Mouse (Mus musculus): Measurements from ENCODE around the gene Pgp.

The Pgp gene

GRCm38 (mm10) chr17:24485090-24485860 lies 15.1 kb downstream of the Pgp start:
- DNase-seq, result peak; percentile 78

DNA sequence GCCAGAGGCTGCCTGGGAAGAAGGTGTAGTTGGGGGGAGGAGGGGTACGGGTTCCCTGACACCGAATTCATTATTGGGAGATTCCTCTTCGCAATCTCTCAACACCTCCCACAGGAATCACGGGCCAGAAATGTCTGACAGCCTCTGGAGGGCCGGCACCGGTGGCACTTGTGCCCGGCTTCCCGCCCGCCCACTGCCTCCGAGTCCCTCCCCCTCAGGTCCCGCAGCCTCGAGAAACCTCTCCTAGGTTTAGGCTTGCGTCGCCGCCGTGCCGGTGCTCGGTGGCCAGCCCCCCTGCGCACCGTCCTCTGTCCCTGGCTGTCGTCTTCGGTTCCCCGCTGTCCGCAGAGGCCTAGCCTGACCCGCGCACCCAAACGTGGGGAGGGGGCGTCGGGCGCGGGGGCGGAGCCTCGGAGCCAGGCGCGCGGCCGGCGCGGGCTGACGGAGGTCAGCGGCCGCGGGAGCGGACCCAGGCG lies 18.0 kb downstream of the Pgp start, which contains the start of gene Caskin1:
Gene Caskin1, plus strand, starts transcription at position 416 of the 476 bp plus-strand sequence.
- DNase-seq, result no peak

DNA sequence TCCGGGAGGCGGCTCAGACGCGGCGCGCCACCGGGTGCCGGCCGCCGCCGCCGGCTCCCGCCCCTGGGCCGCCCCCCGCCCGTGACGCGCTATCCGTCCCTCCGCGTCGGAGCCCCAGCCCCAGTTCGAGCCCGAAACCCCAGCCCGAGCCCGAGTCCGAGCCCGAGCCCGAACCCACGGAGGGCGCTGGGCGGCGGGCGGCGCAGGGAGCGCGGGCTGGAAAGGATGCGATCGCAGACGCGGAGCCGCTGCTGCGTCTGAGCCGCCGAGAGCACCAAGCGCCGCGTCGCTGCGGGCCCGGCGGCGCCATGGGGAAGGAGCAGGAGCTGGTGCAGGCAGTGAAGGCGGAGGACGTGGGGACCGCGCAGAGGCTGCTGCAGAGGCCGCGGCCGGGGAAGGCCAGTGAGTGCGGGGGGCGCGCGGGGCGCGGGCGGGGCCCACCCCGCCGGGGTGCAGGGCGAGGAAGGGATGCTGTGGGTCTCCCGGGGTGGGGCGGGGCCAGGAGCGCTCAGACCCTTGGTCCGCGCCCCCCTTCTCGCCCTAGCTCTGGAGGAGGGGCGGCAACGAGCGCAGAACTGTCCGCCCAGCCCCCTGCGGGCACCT lies 18.6 kb downstream of the Pgp start:
- peak; percentile 61 for DNase-seq

- peak; percentile 13 for DNase-seq
Observed at GRCm38 (mm10) chr17:24489265-24490030, 19.3 kb downstream of the Pgp start.

GRCm38 (mm10) chr17:24490399-24490798 lies 20.2 kb downstream of the Pgp start:
- DNase-seq, result peak; percentile 56

GRCm38 (mm10) chr17:24494627-24495335 lies 24.6 kb downstream of the Pgp start:
- peak; percentile 62 for DNase-seq

DNA sequence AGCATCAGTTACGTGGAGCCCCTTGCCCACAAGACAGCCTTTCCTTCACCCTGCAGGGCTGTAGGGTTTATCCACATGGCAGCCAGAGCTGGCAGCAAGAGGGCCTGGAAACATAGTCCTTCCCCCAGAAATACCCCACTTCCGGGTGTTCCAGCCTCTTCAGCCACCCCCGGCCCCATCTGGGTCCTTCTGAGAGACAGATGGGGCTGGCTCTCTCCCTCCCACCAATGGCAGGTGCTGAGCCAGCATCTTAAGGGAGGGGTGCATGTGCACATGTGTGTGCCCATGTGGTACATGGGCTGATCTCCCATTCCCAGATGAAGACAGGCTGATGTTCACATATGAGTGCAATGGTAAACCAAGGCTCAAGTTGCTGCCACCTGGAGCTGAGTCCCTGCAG lies 25.3 kb downstream of the Pgp start:
- peak; percentile 2 for DNase-seq

GRCm38 (mm10) chr17:24496026-24496425 lies 25.8 kb downstream of the Pgp start:
- no peak for DNase-seq

DNA sequence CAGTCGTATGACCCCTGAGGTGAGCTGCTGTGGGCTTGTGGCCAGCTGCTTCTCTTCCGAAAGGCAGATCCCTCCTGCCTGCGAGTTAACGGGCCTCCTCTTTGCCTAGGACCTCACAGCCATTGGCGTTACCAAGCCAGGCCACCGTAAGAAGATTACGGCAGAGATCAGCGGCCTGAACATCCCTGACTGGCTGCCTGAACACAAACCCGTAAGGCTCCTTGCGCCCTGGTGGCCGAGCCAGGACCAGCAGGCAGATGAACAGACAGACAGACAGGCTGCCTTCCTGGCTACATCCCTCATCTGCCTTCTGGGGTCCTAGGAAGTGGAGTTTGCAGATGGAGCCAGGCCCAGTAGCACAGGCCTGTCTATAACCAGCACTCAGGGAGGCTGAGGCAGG lies 32.0 kb downstream of the Pgp start:
- DNase-seq, result peak; percentile 12

GRCm38 (mm10) chr17:24504085-24504484 lies 33.9 kb downstream of the Pgp start:
- DNase-seq, result peak; percentile 7

DNA sequence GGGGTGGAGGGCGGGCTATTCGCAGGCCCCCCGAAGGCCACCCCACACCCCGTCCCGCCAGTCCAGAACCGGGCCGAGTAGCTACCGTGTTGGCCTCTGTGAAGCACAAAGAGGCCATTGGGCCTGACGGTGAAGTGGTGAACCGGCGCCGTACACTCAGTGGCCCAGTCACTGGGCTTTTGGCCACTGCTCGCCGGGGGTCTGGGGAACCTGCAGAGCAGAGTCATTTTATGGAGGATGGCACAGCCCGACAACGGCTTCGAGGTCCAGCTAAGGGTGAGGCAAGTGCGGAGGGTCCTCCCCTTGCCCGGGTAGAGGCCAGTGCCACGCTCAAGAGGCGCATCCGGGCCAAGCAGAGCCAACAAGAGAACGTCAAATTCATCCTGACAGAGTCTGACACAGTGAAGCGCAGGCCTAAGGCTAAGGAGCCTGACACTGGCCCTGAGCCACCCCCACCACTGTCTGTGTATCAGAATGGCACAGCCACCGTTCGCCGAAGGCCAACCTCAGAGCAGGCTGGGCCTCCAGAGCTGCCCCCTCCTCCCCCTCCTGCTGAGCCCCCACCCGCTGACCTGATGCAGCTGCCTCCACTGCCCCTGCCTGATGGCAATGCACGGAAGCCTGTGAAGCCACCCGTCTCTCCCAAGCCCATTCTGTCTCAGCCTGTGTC lies 35.2 kb downstream of the Pgp start:
- DNase-seq, result peak; percentile 9

GRCm38 (mm10) chr17:24506332-24507070 lies 36.3 kb downstream of the Pgp start:
- DNase-seq, result peak; percentile 43

DNA sequence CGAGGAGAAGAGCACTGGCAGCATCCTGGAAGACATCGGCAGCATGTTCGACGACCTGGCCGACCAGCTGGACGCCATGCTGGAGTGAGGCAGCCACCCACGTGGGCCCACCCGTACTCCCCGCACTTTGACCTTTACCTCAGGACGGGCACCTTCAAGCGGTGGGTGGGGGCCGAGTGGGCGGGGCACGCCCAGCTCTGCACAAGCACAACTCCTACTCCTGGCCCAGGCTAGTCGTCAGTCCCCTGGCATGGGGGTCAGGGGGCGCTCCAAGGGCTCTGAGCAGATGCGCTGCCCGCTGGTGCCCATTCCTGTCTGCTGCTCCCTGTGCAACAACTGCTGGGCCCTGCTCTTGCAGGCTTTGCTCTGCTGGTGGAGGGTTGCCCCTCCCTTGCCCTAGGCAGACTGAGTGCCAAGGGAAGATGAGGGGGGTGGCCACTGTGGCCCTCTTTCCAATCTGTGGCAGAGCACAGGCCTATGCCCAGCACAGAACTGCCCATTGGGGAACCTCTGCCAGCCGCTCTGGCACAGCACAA lies 37.0 kb downstream of the Pgp start:
- peak; percentile 23 for DNase-seq

- peak; percentile 33 for DNase-seq
Observed at GRCm38 (mm10) chr17:24507806-24508460, 37.7 kb downstream of the Pgp start.

- DNase-seq, result peak; percentile 63
Observed at GRCm38 (mm10) chr17:24513609-24514008, 43.4 kb downstream of the Pgp start.

GRCm38 (mm10) chr17:24514270-24515257 lies 44.4 kb downstream of the Pgp start:
- DNase-seq, result no peak

DNA sequence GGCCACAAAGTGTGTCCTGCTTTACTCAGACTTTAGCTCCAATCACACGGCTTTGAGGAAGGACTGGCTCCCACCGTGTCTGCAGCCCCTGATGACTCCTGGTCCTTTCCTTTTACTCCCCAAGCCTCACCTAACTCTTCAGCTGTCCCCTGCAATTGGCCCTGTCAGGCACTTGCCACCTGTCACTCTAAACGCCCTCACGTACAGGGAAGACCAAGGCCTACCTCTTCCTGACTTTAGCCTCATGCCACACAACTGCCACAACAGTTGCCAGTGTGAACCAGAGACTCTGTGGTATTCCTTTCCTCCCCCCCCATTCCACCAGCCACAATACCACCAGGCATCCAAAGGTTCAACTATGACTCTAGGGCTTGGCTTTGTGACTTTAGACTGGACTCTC lies 50.3 kb downstream of the Pgp start:
- no peak for DNase-seq

Data from right cerebral cortex, postnatal 4 days (tissue).